Mouse (Mus musculus) E14TG2a.4 (cell line): ENCODE data around the gene Myo1a.

Source experiments
- CTCF ChIP-seq: conservative IDR thresholded peaks from 2 replicates; pipeline ENCODE4 v1.5.1; 2014; ENCODE audit warnings: low read length
- POU5F1 ChIP-seq: IDR thresholded peaks from 2 replicates; pipeline ENCODE4 v1.6.1; 2014; ENCODE audit warnings: low read length, borderline replicate concordance

DNA sequence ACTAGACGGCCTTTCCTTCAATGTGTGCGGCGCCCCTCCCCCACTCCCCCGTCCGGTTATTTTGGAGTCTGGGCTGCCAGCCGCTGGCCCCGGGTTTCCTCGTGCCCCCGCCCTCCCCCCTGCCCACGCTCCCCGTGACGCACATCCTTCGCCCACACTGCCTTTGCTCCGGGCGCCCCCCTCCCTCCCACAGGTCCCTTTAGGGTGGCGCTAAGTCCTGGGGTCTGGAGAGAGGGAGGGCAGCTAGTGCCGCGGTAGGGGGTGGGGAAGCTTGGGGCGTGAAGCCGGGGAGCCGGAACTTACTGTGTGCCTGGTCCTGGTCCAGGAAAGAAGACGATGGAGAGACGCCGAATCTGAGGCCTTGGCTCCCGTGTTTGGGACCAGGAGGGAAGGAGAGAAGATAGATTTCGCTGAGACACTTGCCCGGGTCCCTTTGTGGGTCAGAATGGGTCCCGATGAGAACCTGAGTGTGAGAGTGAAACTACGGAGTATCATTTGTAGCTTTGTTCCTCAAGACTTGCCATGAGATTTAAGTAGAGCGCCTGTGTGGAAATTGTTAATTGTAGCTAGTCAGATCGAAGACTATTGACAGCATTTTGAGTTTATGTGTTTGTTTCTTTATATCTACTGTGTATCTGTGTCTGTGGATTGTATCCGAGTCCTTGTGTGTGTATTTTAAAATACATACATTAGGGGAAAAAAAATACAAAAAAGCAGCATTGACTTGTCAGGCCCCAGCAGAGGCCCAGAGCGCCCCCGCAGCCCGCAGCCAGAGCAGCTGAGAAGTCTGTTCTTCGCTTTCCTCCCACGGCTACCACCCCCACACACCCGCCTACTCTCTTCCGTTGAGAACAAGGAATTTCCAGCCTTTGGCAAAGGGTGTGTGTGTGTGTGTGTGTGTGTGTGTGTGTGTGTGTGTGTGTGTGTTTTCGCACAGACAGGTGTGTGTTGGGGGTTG is 36.6 kb upstream of the Myo1a start, which contains the start of gene Nab2:
- TF ChIP-seq CTCF: no peak
- no peak for TF ChIP-seq POU5F1
